Mouse (Mus musculus): ENCODE measurements around the gene Mcm2.

Mcm2 gene

GRCm38 (mm10) chr6:88925640-88926205, 27.1 kb upstream of the Mcm2 start:
- no peak for DNase-seq

GRCm38 (mm10) chr6:88924502-88925275, 26.1 kb upstream of the Mcm2 start:
- no peak for DNase-seq

- DNase-seq: no peak
Measured at GRCm38 (mm10) chr6:88918802-88919201, 20.2 kb upstream of the Mcm2 start.

- DNase-seq: peak; percentile 82
Measured at GRCm38 (mm10) chr6:88916153-88916552, 17.6 kb upstream of the Mcm2 start.

GRCm38 (mm10) chr6:88915510-88915909, 16.9 kb upstream of the Mcm2 start:
- peak; percentile 88 for DNase-seq

- DNase-seq: no peak
Measured at GRCm38 (mm10) chr6:88914799-88915198, 16.2 kb upstream of the Mcm2 start.

GRCm38 (mm10) chr6:88913440-88913839, 14.9 kb upstream of the Mcm2 start:
- DNase-seq: no peak

- DNase-seq: no peak
Measured at GRCm38 (mm10) chr6:88913022-88913421, 14.4 kb upstream of the Mcm2 start.

- no peak for DNase-seq
Measured at GRCm38 (mm10) chr6:88909151-88909550, 10.6 kb upstream of the Mcm2 start.

GRCm38 (mm10) chr6:88906369-88907108, 8.0 kb upstream of the Mcm2 start:
- DNase-seq: peak; percentile 85

- no peak for DNase-seq
Measured at GRCm38 (mm10) chr6:88905042-88905441, 6.5 kb upstream of the Mcm2 start.

- no peak for DNase-seq
Measured at GRCm38 (mm10) chr6:88904456-88904974, 5.9 kb upstream of the Mcm2 start.

- no peak for DNase-seq
Measured at GRCm38 (mm10) chr6:88903708-88904107, 5.1 kb upstream of the Mcm2 start.

- peak; percentile 97 for DNase-seq
Measured at GRCm38 (mm10) chr6:88901947-88902820, 3.6 kb upstream of the Mcm2 start, which contains the start of gene Tpra1. Gene Tpra1 (plus strand): TSS chr6:88902251.

GRCm38 (mm10) chr6:88901471-88901870, 2.9 kb upstream of the Mcm2 start:
- no peak for DNase-seq

- DNase-seq: no peak
Measured at GRCm38 (mm10) chr6:88899628-88900027, 1.0 kb upstream of the Mcm2 start.

GRCm38 (mm10) chr6:88899086-88899485, 506 bp upstream of the Mcm2 start:
- DNase-seq: no peak

GRCm38 (mm10) chr6:88897246-88897645, 1.3 kb downstream of the Mcm2 start:
- no peak for DNase-seq

- no peak for DNase-seq
Measured at GRCm38 (mm10) chr6:88895943-88896342, 2.6 kb downstream of the Mcm2 start.

GRCm38 (mm10) chr6:88893559-88893958, 5.0 kb downstream of the Mcm2 start:
- peak; percentile 74 for DNase-seq

- no peak for DNase-seq
Measured at GRCm38 (mm10) chr6:88890832-88891231, 7.7 kb downstream of the Mcm2 start.

- no peak for DNase-seq
Measured at GRCm38 (mm10) chr6:88889410-88890042, 9.1 kb downstream of the Mcm2 start.
